Mouse (Mus musculus) heart, embryonic 10.5 days (tissue): Measurements from ENCODE around the gene Irak2. TPM values are rescaled to one million over a fixed set of nuclear protein-coding genes. Genes with fewer than 3 reads are reported as not detected.

Source experiments
- DNase-seq: peaks from one replicate; pipeline ENCODE4 v3.0.0-alpha.2; 2017; ENCODE audit warnings: low spot score
- H3K27ac ChIP-seq: fragments of 300-500 bp; sonication (generic); 2 replicates; pipeline ENCODE4 v1.5.1; 2016; ENCODE audit warnings: mild to moderate bottlenecking
- H3K27me3 ChIP-seq: fragments of 300-500 bp; sonication (generic); 2 replicates; pipeline ENCODE4 v1.6.1; 2016; ENCODE audit warnings: mild to moderate bottlenecking; ENCODE audit not compliant: poor library complexity, insufficient read depth, severe bottlenecking
- H3K36me3 ChIP-seq: fragments of 300-500 bp; sonication (generic); 2 replicates; pipeline ENCODE4 v1.6.1; 2016; ENCODE audit warnings: mild to moderate bottlenecking, moderate library complexity
- H3K4me1 ChIP-seq: fragments of 300-500 bp; sonication (generic); 2 replicates; pipeline ENCODE4 v1.6.1; 2016; ENCODE audit warnings: mild to moderate bottlenecking
- H3K4me3 ChIP-seq: fragments of 300-500 bp; sonication (generic); 2 replicates; pipeline ENCODE4 v1.5.1; 2016; ENCODE audit warnings: mild to moderate bottlenecking, moderate library complexity
- H3K9me3 ChIP-seq: fragments of 300-500 bp; sonication (generic); 2 replicates; pipeline ENCODE4 v1.6.1; 2016; ENCODE audit warnings: mild to moderate bottlenecking, moderate library complexity
- WGBS: fragments of 180-500 bp; shearing (Covaris S2); methylation state at CpG from one replicate; pipeline ENCODE4 v1.1.7; 2016; 5-methylcytosine and 5-hydroxymethylcytosine counted together
- polyA plus RNA-seq: library from polyadenylated mRNA; unstranded; fragments of >200 nt; fragmentation: Nextera tagmentation; extraction: Ambion mirVana; gene quantifications from 2 replicates; pipeline ENCODE4 v1.2.1, GENCODE M21; 2016

Irak2 gene
- polyA plus RNA-seq, 1 experiment from 2014 or later: 12.5 TPM

- Histone ChIP-seq H3K27ac (no peak overlapping the region), H3K9me3 (no peaks in the 10 kb centered on the region), H3K27me3 (no peaks in the 10 kb centered on the region), H3K4me3 (no peak overlapping the region), H3K36me3 (peaks cover 70% of the 10 kb centered on the region), H3K4me1 (peaks cover 21% of the 10 kb centered on the region)
- no peak for DNase-seq
- WGBS: 92% methylated on average over 7 of the region's 7 CpGs
Measured at GRCm38 (mm10) chr6:113614152-113614551, 24.1 kb upstream of the Irak2 start.

- Histone ChIP-seq H3K9me3 (no peaks in the 10 kb centered on the region), H3K36me3 (peaks cover 70% of the 10 kb centered on the region), H3K27ac (no peak overlapping the region), H3K4me3 (no peak overlapping the region), H3K4me1 (peaks cover 21% of the 10 kb centered on the region), H3K27me3 (no peaks in the 10 kb centered on the region)
- DNase-seq: no peak
- WGBS: 95% methylated on average over 8 of the region's 8 CpGs
Measured at GRCm38 (mm10) chr6:113614997-113615396, 23.3 kb upstream of the Irak2 start.

GRCm38 (mm10) chr6:113615489-113615888, 22.8 kb upstream of the Irak2 start:
- Histone ChIP-seq H3K9me3 (no peaks in the 10 kb centered on the region), H3K4me3 (no peak overlapping the region), H3K36me3 (peaks cover 66% of the 10 kb centered on the region), H3K27ac (no peak overlapping the region), H3K4me1 (peaks cover 21% of the 10 kb centered on the region), H3K27me3 (no peaks in the 10 kb centered on the region)
- no peak for DNase-seq
- 89% methylated on average over 4 of the region's 4 CpGs for WGBS

GRCm38 (mm10) chr6:113623386-113623785, 14.9 kb upstream of the Irak2 start:
- Histone ChIP-seq H3K36me3 (peaks cover 16% of the 10 kb centered on the region), H3K4me1 (peaks cover 15% of the 10 kb centered on the region), H3K27me3 (no peaks in the 10 kb centered on the region), H3K4me3 (peak overlapping the region; percentile 83), H3K27ac (peak overlapping the region; percentile 95; the same call in 1 of the 2 replicates), H3K9me3 (no peaks in the 10 kb centered on the region)
- WGBS: 65% methylated on average over 5 of the region's 5 CpGs
- no peak for DNase-seq

- DNase-seq: peak; percentile 93
- Histone ChIP-seq H3K4me3 (peak within 1 kb of the TSS; percentile 83), H3K27ac (peak within 1 kb of the TSS; percentile 95), H3K36me3 (peaks cover 20% of the 10 kb centered on the region), H3K9me3 (no peaks in the 10 kb centered on the region), H3K4me1 (peaks cover 15% of the 10 kb centered on the region), H3K27me3 (no peaks in the 10 kb centered on the region)
- under 1% methylated on average over 73 of the region's 76 CpGs for WGBS
Measured at GRCm38 (mm10) chr6:113623941-113624751, 14.1 kb upstream of the Irak2 start, which contains the start of gene Vhl. Gene Vhl, plus strand, starts transcription at chr6:113623959.

- Histone ChIP-seq H3K9me3 (no peaks in the 10 kb centered on the region), H3K27me3 (no peaks in the 10 kb centered on the region), H3K27ac (peak overlapping the region; percentile 95; the same call in 1 of the 2 replicates), H3K4me3 (peak overlapping the region; percentile 83), H3K36me3 (peaks cover 31% of the 10 kb centered on the region), H3K4me1 (peaks cover 15% of the 10 kb centered on the region)
- DNase-seq: no peak
- 70% methylated on average over 5 of the region's 5 CpGs for WGBS
Measured at GRCm38 (mm10) chr6:113624989-113625770, 13.1 kb upstream of the Irak2 start.

GRCm38 (mm10) chr6:113630322-113630721, 7.9 kb upstream of the Irak2 start:
- Histone ChIP-seq H3K36me3 (peaks cover 62% of the 10 kb centered on the region), H3K9me3 (no peaks in the 10 kb centered on the region), H3K4me3 (no peak overlapping the region), H3K4me1 (peaks cover 7% of the 10 kb centered on the region), H3K27me3 (no peaks in the 10 kb centered on the region), H3K27ac (no peak overlapping the region)
- 79% methylated on average over 5 of the region's 5 CpGs for WGBS
- no peak for DNase-seq

- 93% methylated on average over 4 of the region's 4 CpGs for WGBS
- H3K36me3 ChIP-seq: peaks cover 51% of the 10 kb centered on the region
Measured at GRCm38 (mm10) chr6:113632863-113633262, 5.4 kb upstream of the Irak2 start.

GRCm38 (mm10) chr6:113639201-113639600, 934 bp downstream of the Irak2 start:
- no peak for DNase-seq
- H3K9me3 ChIP-seq: no peaks in the 10 kb centered on the region
- H3K4me1 ChIP-seq: peaks cover 17% of the 10 kb centered on the region; the same call in 1 of the 2 replicates
- H3K27ac ChIP-seq: no peak overlapping the region
- WGBS: 82% methylated on average over 4 of the region's 4 CpGs
- no peaks in the 10 kb centered on the region for H3K36me3 ChIP-seq
- no peak overlapping the region for H3K4me3 ChIP-seq
- no peaks in the 10 kb centered on the region for H3K27me3 ChIP-seq

More at GRCm38 (mm10) chr6:113632863-113633262, 5.4 kb upstream of the Irak2 start:
- no peak overlapping the region for H3K27ac ChIP-seq
- DNase-seq: no peak
- no peaks in the 10 kb centered on the region for H3K27me3 ChIP-seq
- H3K9me3 ChIP-seq: no peaks in the 10 kb centered on the region
- H3K4me1 ChIP-seq: no peaks in the 10 kb centered on the region
- H3K4me3 ChIP-seq: no peak overlapping the region

- no peak overlapping the region for H3K4me3 ChIP-seq
- no peaks in the 10 kb centered on the region for H3K9me3 ChIP-seq
- no peak for DNase-seq
- H3K36me3 ChIP-seq: no peaks in the 10 kb centered on the region
- no peaks in the 10 kb centered on the region for H3K27me3 ChIP-seq
- peaks cover 21% of the 10 kb centered on the region for H3K4me1 ChIP-seq
- H3K27ac ChIP-seq: no peak overlapping the region
- 78% methylated on average over 8 of the region's 8 CpGs for WGBS
Measured at GRCm38 (mm10) chr6:113642605-113643004, 4.3 kb downstream of the Irak2 start.

GRCm38 (mm10) chr6:113643021-113643420, 4.8 kb downstream of the Irak2 start:
- Histone ChIP-seq H3K27me3 (no peaks in the 10 kb centered on the region), H3K27ac (no peak overlapping the region), H3K9me3 (no peaks in the 10 kb centered on the region), H3K36me3 (no peaks in the 10 kb centered on the region), H3K4me1 (peaks cover 21% of the 10 kb centered on the region), H3K4me3 (no peak overlapping the region)
- WGBS: 76% methylated on average over 4 of the region's 4 CpGs
- no peak for DNase-seq

GRCm38 (mm10) chr6:113643967-113644366, 5.7 kb downstream of the Irak2 start:
- no peak overlapping the region for H3K4me3 ChIP-seq
- H3K27ac ChIP-seq: peak overlapping the region; percentile 67; the same call in 1 of the 2 replicates
- no peak for DNase-seq
- H3K9me3 ChIP-seq: no peaks in the 10 kb centered on the region
- no peaks in the 10 kb centered on the region for H3K27me3 ChIP-seq
- 89% methylated on average over 2 of the region's 2 CpGs for WGBS
- no peaks in the 10 kb centered on the region for H3K36me3 ChIP-seq
- peaks cover 24% of the 10 kb centered on the region for H3K4me1 ChIP-seq

- peak overlapping the region; percentile 31; the same call in 1 of the 2 replicates for H3K27ac ChIP-seq
- H3K4me1 ChIP-seq: peaks cover 24% of the 10 kb centered on the region
- WGBS: 69% methylated on average over 8 of the region's 8 CpGs
Measured at GRCm38 (mm10) chr6:113644808-113645207, 6.5 kb downstream of the Irak2 start.

More at GRCm38 (mm10) chr6:113644808-113645207, 6.5 kb downstream of the Irak2 start:
- no peak for DNase-seq
- no peaks in the 10 kb centered on the region for H3K9me3 ChIP-seq
- H3K4me3 ChIP-seq: no peak overlapping the region
- H3K27me3 ChIP-seq: no peaks in the 10 kb centered on the region
- no peaks in the 10 kb centered on the region for H3K36me3 ChIP-seq
